Mouse (Mus musculus): ENCODE measurements around the gene Cd52. TPM values are rescaled to one million over a fixed set of nuclear protein-coding genes. Genes with fewer than 3 reads are reported as not detected.
A peak's percentile ranks its signal among the peaks of the same experiment; 100 is the strongest.

Gene Cd52
- polyA plus RNA-seq, 1 experiment from 2014 or later, result 1.8 TPM

DNA sequence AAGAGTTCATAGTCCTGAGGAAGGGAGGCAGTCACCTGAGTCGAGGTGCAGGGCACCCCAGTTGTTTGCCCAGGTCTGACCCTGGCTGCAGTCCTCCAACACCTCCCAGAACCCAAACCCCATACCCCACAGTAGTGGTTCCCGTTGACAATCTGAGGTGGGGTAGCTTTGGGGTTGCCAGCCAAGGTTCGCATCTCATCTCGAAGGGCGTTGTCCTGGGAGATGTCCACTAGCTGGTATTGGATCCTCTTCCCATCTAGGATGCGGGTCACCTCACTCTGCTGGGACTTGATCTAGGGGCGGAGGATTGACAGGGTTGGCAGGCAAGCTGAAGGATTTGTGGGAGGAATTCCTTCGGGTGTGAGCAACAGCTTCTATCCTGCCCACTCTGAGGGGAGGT lies 32.9 kb upstream of the Cd52 start:
- H3K9me3 ChIP-seq (ENCODE audit: control insufficient read depth, low read length), result no peaks in the 10 kb centered on the region
- H3K4me3 ChIP-seq (ENCODE audit: low read length), result peak overlapping the region; percentile 87
- H3K36me3 ChIP-seq (ENCODE audit: control insufficient read depth, insufficient read depth, low read length), result no peaks in the 10 kb centered on the region
- peak overlapping the region; percentile 92 for H3K4me2 ChIP-seq (ENCODE audit: low read length)
- H3K27me3 ChIP-seq (replicated peaks; ENCODE audit: control insufficient read depth, insufficient read depth, low read length), result no peaks in the 10 kb centered on the region
- H3K9ac ChIP-seq (ENCODE audit: low read depth, low read length), result peak overlapping the region; percentile 89
- peaks cover 24% of the 10 kb centered on the region for H3K4me1 ChIP-seq (ENCODE audit: control insufficient read depth, insufficient read depth, low read depth, low read length)
- WGBS, result 55% methylated on average over 8 of the region's 8 CpGs
- ATAC-seq, result no peak
- H3K27ac ChIP-seq (ENCODE audit: low read depth, low read length), result no peak overlapping the region

DNA sequence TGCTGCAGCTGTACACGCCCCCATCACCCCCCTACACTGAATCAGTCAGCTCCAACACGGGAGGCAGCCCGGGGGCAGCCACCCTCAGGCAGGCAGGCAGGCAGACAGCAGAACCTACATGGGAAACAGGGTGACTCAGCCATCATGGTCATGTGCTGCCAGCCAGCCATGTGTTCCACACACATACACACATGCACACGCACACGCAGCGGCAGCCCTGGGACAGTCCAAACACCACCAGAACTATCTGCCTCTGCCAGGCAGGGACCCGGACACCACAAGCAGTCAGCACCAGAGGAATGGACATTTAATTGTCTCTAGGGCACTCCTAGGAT lies 32.2 kb upstream of the Cd52 start:
- Histone ChIP-seq H3K4me1 (ENCODE audit: control insufficient read depth, insufficient read depth, low read depth, low read length) (peaks cover 24% of the 10 kb centered on the region), H3K9me3 (ENCODE audit: control insufficient read depth, low read length) (no peaks in the 10 kb centered on the region), H3K36me3 (ENCODE audit: control insufficient read depth, insufficient read depth, low read length) (no peaks in the 10 kb centered on the region), H3K27me3 (replicated peaks; ENCODE audit: control insufficient read depth, insufficient read depth, low read length) (no peaks in the 10 kb centered on the region), H3K4me3 (ENCODE audit: low read length) (no peak overlapping the region), H3K9ac (ENCODE audit: low read depth, low read length) (peak overlapping the region; percentile 28), H3K27ac (ENCODE audit: low read depth, low read length) (no peak overlapping the region), H3K4me2 (ENCODE audit: low read length) (peak overlapping the region; percentile 92)
- 88% methylated on average over 7 of the region's 7 CpGs for WGBS
- no peak for ATAC-seq

DNA sequence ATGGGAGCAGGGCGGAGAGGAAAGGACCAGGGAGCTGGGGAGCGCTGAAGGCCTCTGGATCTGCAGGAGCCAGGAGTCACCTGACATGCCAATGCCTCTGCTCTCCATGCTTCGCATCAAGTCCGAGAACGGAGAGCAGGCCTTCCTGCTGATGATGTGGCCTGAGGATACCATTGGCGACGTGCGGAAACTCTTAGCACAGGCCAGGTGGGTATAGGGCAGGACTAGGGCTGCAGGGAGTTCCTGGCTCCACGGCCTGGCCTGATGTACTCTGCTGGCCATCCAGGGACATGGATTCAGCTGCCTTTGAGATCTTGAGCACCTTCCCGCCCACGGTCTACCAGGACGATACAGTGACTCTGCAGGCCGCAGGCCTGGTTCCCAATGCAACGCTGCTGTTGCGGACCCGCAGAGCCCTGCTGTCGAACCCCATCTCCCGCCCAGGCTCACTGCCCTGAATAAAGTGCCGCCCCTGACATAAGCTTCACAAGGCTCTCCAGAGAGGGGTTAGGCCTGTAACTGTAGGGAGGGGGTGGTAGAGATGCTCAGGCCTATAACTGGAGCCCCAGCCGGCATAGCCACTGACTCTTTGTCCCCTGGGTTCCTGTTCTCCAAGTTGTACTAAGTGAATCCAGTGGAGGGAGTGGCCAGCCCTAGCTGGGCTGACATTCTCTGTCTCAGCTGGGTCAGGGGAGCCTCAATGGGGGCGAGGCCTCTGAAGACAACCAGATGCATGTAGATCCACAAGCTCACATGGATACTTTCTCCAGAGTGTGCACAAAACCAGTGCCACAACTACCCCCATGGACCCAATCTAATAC lies 31.6 kb upstream of the Cd52 start:
- Histone ChIP-seq H3K4me1 (ENCODE audit: control insufficient read depth, insufficient read depth, low read depth, low read length) (peaks cover 24% of the 10 kb centered on the region), H3K4me3 (ENCODE audit: low read length) (no peak overlapping the region), H3K4me2 (ENCODE audit: low read length) (no peak overlapping the region; the same call in 1 of the 2 replicates), H3K27ac (ENCODE audit: low read depth, low read length) (no peak overlapping the region), H3K27me3 (replicated peaks; ENCODE audit: control insufficient read depth, insufficient read depth, low read length) (no peaks in the 10 kb centered on the region), H3K9me3 (ENCODE audit: control insufficient read depth, low read length) (no peaks in the 10 kb centered on the region), H3K36me3 (ENCODE audit: control insufficient read depth, insufficient read depth, low read length) (no peaks in the 10 kb centered on the region), H3K9ac (ENCODE audit: low read depth, low read length) (peak overlapping the region; percentile 28; the same call in 1 of the 2 replicates)
- no peak for ATAC-seq
- WGBS, result 88% methylated on average over 21 of the region's 21 CpGs

DNA sequence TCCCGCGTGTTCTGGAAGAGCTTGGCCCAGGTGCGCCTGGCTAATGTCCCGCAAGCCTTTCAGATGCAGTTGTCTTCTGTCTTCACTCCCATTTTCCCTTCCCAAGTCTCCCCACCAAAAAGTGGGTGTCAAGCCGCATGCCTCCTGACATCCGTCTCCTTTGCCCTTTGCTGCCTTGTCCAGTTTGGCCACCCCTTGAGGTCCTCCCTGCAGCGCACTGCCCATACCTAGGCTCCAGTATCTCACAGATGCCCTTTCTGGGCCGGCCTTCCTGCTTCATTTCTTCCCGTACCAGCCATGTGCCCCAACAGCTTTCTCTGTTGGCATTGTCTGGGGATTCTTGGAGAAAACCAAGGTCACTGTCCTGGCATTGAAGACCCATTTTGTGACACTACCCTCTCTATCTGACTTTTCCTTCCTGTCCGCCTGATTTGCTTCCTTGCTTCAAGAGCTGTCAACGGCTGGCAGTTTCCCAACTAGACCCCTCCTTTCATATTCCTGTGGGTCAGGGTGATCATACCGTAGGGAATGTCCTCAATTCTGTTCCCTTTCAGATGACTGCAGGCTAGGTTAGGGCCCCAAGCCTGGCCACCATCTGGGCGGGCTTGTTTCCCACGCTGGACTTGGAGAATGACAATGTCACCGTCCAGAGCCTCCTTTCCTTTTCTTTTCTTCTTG lies 30.6 kb upstream of the Cd52 start:
- H3K9me3 ChIP-seq (ENCODE audit: control insufficient read depth, low read length), result no peaks in the 10 kb centered on the region
- H3K27ac ChIP-seq (ENCODE audit: low read depth, low read length), result no peak overlapping the region
- no peak for ATAC-seq
- H3K4me3 ChIP-seq (ENCODE audit: low read length), result no peak overlapping the region
- H3K4me1 ChIP-seq (ENCODE audit: control insufficient read depth, insufficient read depth, low read depth, low read length), result peaks cover 24% of the 10 kb centered on the region
- no peak overlapping the region for H3K9ac ChIP-seq (ENCODE audit: low read depth, low read length)
- no peaks in the 10 kb centered on the region for H3K27me3 ChIP-seq (replicated peaks; ENCODE audit: control insufficient read depth, insufficient read depth, low read length)
- H3K36me3 ChIP-seq (ENCODE audit: control insufficient read depth, insufficient read depth, low read length), result no peaks in the 10 kb centered on the region
- 86% methylated on average over 15 of the region's 15 CpGs for WGBS
- no peak overlapping the region for H3K4me2 ChIP-seq (ENCODE audit: low read length)

DNA sequence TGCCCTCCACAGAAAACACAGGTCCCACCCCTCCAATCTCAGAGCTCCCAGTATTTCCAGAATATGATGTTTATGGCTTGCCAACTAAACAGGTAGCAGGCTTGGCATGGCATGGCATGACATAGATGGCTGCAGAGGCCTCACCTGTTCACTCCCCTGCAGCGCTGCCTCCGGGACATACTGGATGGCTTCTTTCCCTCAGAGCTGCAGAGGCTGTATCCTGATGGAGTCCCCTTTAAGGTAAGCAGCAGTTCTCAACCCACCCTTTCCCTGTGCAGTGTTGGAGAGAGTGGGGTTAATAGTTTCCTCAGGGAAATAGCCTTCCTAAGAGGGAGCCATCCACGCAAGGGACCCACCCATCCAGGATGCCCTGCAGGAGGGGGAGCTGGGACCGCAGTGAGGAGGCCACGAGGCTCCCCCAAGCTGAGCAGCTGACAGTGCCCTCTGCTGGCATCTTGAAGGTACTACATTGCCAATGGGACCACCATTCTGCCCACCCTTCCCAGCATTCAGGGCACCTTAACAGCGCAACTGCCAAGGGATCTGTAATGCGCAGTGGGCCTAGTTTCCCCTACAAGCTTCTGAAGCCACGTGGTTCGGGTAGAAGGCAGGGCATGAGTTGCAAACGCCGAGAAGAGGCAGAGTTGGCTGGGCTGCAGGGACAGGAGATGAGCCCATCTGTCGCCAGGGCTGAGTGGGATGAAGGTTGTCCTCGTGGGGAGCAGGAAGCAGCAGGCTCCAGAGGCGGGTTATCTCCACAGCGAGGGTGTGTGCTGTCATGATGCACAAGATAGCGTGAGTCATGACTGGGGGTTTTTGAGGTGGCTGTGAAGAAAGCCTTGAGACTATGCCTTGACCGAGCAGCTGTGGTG lies 29.0 kb upstream of the Cd52 start:
- Histone ChIP-seq H3K9ac (ENCODE audit: low read depth, low read length) (no peak overlapping the region; the same call in 1 of the 2 replicates), H3K4me1 (ENCODE audit: control insufficient read depth, insufficient read depth, low read depth, low read length) (peaks cover 21% of the 10 kb centered on the region), H3K36me3 (ENCODE audit: control insufficient read depth, insufficient read depth, low read length) (no peaks in the 10 kb centered on the region), H3K27me3 (replicated peaks; ENCODE audit: control insufficient read depth, insufficient read depth, low read length) (no peaks in the 10 kb centered on the region), H3K9me3 (ENCODE audit: control insufficient read depth, low read length) (no peaks in the 10 kb centered on the region), H3K27ac (ENCODE audit: low read depth, low read length) (no peak overlapping the region), H3K4me2 (ENCODE audit: low read length) (peak overlapping the region; percentile 2; the same call in 1 of the 2 replicates), H3K4me3 (ENCODE audit: low read length) (no peak overlapping the region)
- ATAC-seq, result no peak
- 27% methylated on average over 17 of the region's 17 CpGs for WGBS

DNA sequence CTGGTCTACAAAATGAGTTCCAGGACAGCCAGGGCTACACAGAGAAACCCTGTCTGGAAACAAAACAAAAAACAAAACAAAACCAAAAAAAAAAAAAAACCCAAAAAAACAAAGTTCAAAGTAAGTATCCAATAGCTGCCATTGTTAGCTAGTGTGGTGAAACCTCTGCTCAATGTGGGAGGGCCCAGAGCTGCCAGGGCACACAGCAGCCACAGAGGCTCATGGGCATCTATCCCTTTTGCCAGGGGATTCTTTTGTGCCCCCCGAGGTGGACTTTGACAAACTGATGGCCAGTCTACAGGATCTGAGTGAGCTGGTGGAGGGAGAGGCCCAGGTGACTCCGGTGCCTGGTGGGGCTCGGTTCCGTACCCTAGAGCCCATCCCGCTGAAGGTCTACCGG lies 28.3 kb upstream of the Cd52 start:
- Histone ChIP-seq H3K4me1 (ENCODE audit: control insufficient read depth, insufficient read depth, low read depth, low read length) (peaks cover 20% of the 10 kb centered on the region), H3K27ac (ENCODE audit: low read depth, low read length) (no peak overlapping the region), H3K27me3 (replicated peaks; ENCODE audit: control insufficient read depth, insufficient read depth, low read length) (no peaks in the 10 kb centered on the region), H3K9me3 (ENCODE audit: control insufficient read depth, low read length) (no peaks in the 10 kb centered on the region), H3K4me2 (ENCODE audit: low read length) (no peak overlapping the region), H3K36me3 (ENCODE audit: control insufficient read depth, insufficient read depth, low read length) (no peaks in the 10 kb centered on the region), H3K9ac (ENCODE audit: low read depth, low read length) (no peak overlapping the region), H3K4me3 (ENCODE audit: low read length) (no peak overlapping the region)
- no peak for ATAC-seq
- 89% methylated on average over 6 of the region's 6 CpGs for WGBS

DNA sequence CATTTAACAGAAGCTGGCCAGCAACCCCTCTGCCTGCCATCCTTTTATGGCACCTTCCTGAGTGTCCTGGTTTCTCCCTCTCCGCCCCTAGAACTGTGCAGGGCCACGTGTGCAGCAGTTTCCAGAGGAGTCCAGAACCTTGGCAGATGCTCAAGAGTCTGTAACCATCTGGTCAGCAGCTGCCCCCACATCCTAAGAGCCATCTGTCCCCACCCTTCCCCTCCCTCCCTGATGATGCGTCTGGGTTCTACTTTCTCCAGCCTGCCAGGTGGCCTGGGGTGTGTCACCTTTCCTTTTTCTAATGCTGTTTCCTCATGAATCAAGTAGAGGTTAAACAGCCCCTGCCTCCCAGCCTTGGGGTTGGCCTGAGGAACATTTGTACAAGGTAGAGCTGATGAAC lies 27.4 kb upstream of the Cd52 start:
- peaks cover 12% of the 10 kb centered on the region for H3K4me1 ChIP-seq (ENCODE audit: control insufficient read depth, insufficient read depth, low read depth, low read length)
- H3K36me3 ChIP-seq (ENCODE audit: control insufficient read depth, insufficient read depth, low read length), result no peaks in the 10 kb centered on the region
- no peak overlapping the region for H3K4me3 ChIP-seq (ENCODE audit: low read length)
- H3K4me2 ChIP-seq (ENCODE audit: low read length), result no peak overlapping the region
- no peak overlapping the region for H3K27ac ChIP-seq (ENCODE audit: low read depth, low read length)
- H3K27me3 ChIP-seq (replicated peaks; ENCODE audit: control insufficient read depth, insufficient read depth, low read length), result no peaks in the 10 kb centered on the region
- WGBS, result 52% methylated on average over 3 of the region's 3 CpGs
- H3K9me3 ChIP-seq (ENCODE audit: control insufficient read depth, low read length), result no peaks in the 10 kb centered on the region
- no peak overlapping the region for H3K9ac ChIP-seq (ENCODE audit: low read depth, low read length)
- ATAC-seq, result no peak

DNA sequence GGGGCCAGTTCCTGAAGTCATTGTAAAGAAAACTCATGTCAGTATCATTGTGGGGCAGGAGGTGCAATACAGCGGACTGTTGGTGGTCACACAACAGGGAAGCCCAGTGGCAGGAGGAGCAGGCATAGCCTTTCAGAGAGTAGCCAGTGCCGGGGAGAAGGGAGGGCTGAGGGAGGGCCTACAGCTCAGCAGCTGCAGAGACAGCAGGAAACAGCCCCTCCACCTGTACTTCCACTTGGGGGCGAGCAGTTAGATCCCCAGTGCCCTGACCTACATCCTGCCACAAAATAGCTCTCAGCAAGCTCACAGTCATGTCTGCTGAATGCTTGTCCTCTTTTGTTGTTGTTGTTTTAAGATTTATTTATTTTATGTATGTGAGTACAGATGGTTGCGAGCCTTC lies 26.7 kb upstream of the Cd52 start:
- Histone ChIP-seq H3K4me1 (ENCODE audit: control insufficient read depth, insufficient read depth, low read depth, low read length) (peaks cover 4% of the 10 kb centered on the region), H3K27ac (ENCODE audit: low read depth, low read length) (no peak overlapping the region), H3K9ac (ENCODE audit: low read depth, low read length) (no peak overlapping the region), H3K4me2 (ENCODE audit: low read length) (no peak overlapping the region), H3K27me3 (replicated peaks; ENCODE audit: control insufficient read depth, insufficient read depth, low read length) (no peaks in the 10 kb centered on the region), H3K9me3 (ENCODE audit: control insufficient read depth, low read length) (no peaks in the 10 kb centered on the region), H3K36me3 (ENCODE audit: control insufficient read depth, insufficient read depth, low read length) (no peaks in the 10 kb centered on the region), H3K4me3 (ENCODE audit: low read length) (no peak overlapping the region)
- 40% methylated on average over 4 of the region's 4 CpGs for WGBS
- no peak for ATAC-seq

DNA sequence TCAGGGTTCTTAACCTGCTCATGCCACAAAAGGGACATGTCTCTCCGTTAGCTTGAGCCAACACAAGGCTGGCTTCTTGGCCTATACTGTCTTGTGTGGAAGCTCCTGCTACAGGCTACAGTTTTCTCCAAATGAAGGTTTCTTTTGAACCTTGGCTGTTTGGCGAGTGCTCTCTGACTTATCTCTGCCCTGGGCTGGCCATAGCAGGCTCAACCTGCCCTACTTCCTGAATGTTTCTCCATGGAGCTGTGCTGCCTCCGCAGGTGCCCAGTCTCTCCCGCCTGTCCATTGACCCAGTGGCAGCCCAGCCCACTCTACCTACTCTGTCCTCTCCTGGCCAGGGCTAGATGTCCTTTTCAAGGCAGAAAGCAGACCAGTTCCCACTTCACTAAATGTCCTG lies 26.0 kb upstream of the Cd52 start:
- H3K4me2 ChIP-seq (ENCODE audit: low read length), result no peak overlapping the region
- no peaks in the 10 kb centered on the region for H3K27me3 ChIP-seq (replicated peaks; ENCODE audit: control insufficient read depth, insufficient read depth, low read length)
- H3K4me1 ChIP-seq (ENCODE audit: control insufficient read depth, insufficient read depth, low read depth, low read length), result peaks cover 3% of the 10 kb centered on the region; the same call in 1 of the 2 replicates
- no peak overlapping the region for H3K27ac ChIP-seq (ENCODE audit: low read depth, low read length)
- no peak overlapping the region for H3K4me3 ChIP-seq (ENCODE audit: low read length)
- no peak overlapping the region for H3K9ac ChIP-seq (ENCODE audit: low read depth, low read length)
- WGBS, result 81% methylated on average over 4 of the region's 4 CpGs
- H3K36me3 ChIP-seq (ENCODE audit: control insufficient read depth, insufficient read depth, low read length), result no peaks in the 10 kb centered on the region
- H3K9me3 ChIP-seq (ENCODE audit: control insufficient read depth, low read length), result no peaks in the 10 kb centered on the region
- no peak for ATAC-seq
